Mouse (Mus musculus): ENCODE measurements around the gene Zfp334.

Gene Zfp334

DNA sequence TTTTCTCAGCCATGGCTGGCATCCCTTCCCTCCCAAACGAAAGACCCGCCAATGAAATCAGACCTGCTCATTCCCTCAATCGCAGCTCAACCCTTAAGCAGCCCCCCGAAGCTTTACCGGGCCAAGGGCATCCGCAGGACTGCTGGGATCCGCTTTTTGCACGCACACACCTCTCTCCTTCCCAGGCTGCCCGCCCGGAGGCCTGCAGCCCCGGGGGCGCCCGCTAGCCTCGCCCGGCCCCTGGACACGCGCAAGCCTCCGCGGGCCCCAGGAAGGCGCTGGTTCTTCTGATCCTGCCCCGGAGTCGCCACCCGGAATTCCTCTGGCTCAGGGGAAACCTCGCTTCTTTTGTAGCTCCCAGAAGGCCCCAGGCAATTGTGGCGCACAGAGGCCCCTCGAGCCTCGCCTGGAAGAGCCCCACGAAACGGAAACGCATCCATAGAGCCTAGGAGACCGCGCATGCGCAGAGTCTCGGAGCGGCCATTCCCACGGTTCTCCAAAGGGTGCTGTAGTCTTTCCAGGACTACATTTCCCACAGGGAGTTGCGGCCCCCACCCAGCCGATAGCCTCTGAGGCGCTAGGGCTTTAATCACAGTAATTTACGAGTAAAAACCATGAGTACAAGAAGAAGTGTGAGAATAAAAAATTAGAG, at the start of gene Zfp334:
Gene Zfp334, minus strand, starts transcription at position 416 of the 652 bp plus-strand sequence.
- DNase-seq (ENCODE audit: low spot score in 2 of 2), result peak; percentile 97 to 98

DNA sequence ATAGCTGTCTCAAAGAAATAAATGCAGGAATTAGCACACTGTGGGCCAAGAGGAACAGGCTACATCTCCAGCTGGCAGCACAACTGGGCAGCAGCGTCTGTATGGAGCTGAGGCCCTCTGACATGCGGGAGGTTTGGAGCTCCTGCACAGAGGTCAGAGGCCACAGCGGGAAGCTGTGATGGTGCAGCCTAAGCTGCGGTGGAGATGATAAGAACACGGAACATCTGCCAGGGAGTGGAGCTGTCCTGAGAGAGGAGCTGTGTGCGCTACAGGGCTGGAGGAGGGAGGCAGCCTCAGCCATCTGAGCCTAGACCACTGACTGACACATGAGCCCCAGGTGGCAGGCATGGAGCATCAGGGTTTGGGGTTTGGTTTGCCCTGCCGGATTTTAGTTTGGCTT, 40.6 kb upstream of the Zfp334 start:
- DNase-seq (ENCODE audit: low spot score in 2 of 2), result no peak

DNA sequence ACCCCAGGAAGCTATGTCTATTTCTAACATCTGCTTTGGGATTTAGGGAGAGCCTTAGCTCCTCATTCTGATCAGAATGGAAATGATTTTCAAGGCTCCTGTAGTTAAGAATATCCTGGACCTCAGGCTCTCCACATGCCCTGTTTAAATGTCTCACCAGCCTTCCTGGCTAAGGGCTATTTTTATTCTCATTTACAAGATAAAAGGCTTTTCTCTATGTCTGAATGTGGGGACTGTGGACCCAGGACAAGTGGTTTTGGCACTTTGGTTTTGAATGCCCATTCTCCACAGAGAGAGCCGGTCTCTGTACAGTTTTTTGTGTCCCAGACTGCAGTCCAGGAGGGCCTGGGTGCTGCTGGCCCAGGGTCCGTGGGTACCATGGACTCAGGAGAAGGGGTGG, 32.1 kb upstream of the Zfp334 start:
- DNase-seq (ENCODE audit: low spot score in 2 of 2), result no peak

DNA sequence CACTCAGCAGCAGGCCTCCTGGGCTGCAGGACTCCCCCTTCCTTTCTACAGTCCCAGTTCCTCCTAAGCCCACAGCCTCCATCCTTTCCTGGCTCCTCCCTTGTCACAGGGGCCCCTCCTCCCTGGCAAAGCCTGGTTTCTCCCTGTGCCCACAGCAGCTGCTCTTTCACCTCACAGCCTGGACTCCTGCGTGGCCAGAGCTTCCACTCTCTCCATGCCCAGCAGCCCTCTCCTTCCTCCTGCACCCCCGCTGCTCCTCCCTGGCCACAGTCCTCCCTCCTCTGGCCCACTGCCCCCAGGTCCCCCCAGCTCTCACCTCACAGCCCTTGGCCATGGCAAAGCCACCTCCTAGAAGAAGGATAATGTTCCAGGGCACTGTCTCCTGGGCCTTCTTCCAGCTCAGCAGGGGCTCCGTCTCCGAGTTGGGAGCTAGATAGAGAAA, 31.6 kb upstream of the Zfp334 start:
- DNase-seq (ENCODE audit: low spot score in 2 of 2), result no peak

DNA sequence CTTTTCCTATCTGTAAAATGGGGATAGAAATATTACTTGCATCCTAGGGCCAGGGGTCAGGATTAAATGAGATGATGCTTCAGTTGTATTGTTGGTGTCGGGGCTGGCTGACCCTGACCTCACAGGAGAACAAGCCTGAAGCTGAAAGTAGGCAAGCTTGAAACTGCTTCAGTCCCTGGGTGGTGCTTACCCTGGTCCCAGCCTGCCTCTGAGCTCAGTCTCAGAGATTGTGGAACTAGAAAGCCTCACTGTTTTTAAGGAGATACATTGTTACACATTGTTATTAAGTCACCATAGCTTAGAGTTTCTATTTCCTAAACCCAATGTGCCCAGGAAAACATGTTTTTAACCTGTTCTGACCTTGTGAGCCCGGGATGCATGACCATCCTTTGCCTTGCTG, 30.5 kb upstream of the Zfp334 start:
- no peak for DNase-seq (ENCODE audit: low spot score in 2 of 2)

DNA sequence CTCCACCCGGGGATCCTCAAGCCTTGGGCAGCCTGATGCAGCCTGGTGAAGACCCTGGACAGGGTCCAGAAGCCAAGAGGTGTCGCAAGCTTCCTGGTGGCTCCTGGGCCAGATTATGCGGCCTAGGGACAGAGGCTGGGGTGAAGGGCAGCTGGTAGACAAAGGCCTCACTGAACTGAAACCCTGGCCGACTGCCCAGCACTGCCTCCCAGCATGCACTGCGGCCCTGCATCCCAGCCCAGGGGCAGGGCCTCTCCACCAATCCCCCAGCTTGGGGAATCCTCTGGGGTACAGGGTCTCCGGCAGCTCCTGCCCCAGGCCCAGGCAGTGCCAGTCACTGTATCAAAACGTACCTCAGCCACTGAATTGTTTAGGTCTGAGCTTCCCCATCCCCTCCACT, 29.2 kb upstream of the Zfp334 start:
- peak; percentile 58 to 75 for DNase-seq (ENCODE audit: low spot score in 2 of 2)

DNA sequence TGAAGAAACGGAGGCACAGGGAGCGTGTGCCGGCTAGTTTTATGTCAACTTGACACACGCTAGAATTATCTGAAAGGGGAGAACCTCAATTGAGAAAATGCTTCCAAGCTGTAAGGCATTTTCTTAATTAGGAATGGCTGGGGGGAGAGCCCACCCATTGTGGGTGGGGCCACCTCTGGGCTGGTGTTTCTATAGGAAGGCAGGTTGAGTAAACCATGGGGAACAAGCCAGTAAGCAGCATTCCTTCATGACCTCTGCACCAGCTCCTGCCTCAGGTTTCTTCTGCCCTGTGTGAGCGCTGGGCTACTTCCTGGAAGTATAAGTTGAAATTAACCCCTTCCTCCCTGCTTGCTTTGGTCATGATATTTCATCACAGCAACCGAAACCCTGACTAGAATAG, 27.7 kb upstream of the Zfp334 start:
- no peak for DNase-seq (ENCODE audit: low spot score in 2 of 2)

DNA sequence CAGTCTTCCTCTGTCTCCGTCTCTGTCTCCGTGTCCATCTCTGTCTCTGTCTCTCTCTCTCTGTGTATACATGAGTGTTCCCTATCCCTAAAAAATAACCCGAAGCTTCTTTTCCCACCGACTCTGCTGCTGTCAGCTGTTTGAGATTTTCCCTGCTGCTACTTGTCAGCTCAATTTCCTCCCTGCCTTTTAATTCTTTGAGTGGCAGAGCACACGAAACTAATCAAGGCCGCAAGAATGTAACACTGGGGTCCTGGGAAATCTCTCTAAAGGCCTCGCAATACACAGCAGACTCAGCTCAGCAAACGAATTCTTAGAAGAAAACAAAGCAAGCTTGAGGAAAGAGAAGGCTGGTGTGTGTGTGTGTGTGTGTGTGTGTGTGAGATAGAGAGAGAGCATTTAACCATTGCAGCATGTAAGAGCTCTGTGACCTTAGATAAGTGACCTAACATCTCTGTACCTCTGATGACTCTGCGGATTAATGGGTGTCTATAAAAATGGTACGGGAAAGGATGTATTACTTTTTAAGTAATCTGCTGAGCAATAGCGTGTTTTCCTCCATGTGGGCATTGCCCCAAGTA, 27.2 kb upstream of the Zfp334 start:
- DNase-seq (ENCODE audit: low spot score in 2 of 2), result no peak

DNA sequence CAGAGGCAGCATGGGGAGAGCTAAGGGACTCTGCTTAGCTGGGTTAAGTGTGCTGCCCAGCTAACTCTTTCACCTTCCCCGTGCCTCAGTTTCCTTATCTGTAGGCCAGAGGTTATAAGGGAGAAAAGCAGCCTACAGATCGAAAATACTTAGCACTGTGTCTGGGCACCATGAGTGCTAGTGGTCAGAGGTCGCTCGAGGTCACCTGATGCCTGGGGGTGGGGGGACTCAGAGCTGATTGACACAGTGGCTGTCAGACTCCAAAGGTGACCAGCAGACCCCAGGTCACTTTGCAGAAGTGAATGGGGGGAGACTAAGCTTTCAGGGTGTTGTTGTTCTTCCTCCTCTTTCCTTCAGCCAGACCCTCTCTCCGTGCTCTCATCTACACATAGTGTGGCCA, 26.3 kb upstream of the Zfp334 start:
- DNase-seq (ENCODE audit: low spot score in 2 of 2), result no peak

DNA sequence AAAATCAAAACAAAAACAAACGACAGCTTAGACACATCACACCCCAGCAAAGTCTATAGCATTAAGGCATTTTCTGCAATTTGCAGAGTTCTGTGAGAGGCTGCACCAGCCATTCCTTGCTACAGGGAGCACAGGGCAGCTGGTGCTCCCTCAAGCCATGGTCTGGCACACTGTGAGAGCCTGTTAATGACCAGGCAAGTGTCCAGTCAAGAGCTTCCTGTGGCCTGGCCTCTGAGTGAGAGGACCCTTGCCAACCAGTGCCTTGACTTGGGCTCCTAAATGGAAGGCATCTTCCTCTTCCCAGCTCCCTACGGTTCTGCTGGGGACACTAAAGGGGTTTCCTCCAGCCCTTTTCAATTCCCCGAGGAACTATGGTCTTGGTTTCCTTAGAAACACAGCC, 25.8 kb upstream of the Zfp334 start:
- no peak for DNase-seq (ENCODE audit: low spot score in 2 of 2)

DNA sequence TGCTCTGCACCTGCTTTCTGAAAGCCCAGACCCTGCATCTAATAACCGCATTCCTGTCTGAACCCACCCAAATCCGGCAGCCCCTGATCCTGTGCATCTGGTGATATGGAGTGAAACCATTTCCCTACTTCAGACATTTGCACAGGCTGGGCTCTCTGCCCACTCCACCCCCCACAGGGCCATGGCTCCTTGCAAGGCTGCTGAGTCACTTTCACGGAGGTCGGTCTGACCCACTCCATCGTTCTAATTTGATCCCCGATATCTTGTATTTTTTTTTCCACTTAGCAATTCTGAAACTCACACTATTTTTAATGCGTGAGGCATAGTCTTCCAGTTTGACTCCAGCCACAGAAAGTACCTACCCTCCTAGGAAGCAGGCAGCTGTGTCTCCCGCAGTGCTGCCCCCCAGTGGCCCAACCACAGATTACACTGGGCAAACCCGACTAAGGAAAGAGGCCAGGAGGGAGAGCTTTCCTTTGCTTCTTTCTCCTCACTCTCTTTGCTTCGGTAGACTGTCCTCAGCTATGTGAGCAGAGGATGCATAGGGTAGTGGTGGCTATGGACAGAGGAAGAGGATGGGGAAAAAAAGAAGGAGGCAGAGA, 19.7 kb upstream of the Zfp334 start:
- peak; percentile 73 to 83 for DNase-seq (ENCODE audit: low spot score in 2 of 2)

DNA sequence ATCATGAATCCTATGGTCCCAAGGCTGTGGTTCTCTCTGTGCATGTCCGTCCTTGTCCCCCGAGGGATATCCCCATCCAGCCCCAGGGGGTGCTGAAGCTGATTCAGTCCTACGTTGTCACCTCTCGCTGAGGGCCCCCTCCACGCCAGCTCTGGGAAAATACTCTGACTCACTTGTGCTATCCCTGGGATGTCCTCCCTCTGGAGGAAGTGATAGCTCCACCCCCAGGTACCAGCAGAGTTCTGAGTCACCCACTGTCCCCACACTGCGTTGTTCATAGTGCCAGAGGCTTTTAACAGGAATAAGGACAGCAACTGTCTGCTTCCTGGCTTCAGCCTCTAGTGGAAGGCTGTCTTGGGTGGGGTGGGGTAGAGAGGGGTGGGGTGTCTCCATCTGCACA, 17.3 kb upstream of the Zfp334 start:
- peak; percentile 69 to 79 for DNase-seq (ENCODE audit: low spot score in 2 of 2)

DNA sequence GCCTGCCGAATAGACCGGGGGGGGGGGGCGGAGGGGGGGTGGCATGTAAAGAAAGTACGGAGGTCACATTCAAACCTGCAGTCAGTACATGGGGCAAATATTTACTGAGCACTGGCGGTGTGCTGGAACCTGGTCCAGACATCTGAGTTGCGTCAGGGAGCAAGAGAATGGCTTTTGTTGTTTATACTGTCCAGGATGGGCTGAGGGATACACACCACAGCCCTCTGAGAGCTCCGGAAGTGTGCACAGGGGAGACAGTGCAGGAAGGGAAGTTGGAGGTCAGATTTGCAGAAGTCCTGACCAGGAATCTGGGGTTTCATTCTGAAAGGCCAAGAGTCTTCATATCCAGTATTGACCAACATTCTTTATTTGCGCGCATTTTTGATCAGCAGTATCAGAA, 16.9 kb upstream of the Zfp334 start:
- DNase-seq (ENCODE audit: low spot score in 2 of 2), result no peak

DNA sequence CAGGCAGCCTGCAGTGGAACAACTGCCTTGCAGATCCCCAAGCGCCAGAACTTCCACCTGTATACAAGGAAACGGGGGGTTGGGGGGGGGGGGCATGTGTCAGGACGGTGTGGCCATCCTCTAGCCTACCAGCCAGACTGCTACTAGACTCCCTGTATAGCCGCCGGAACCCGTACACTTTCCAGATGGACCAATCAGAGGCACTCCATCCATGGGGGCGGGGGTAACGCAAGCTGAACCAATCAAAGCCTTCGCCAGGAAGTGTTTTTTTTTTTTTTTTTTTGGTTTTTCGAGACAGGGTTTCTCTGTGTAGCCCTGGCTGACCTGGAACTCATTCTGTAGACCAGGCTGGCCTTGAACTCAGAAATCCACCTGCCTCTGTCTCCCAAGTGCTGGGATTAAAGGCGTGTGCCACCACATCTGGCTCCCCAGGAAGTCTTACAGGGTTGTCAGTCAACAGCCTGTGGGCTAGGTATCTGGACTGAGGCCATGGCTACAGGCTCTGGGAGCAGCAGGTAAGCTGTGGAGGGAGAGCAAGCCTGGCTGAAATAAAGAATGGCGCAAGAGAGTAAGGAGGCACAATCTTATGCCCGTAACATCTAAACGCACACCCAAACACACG, 10.2 kb upstream of the Zfp334 start:
- DNase-seq (ENCODE audit: low spot score in 2 of 2), result no peak

DNA sequence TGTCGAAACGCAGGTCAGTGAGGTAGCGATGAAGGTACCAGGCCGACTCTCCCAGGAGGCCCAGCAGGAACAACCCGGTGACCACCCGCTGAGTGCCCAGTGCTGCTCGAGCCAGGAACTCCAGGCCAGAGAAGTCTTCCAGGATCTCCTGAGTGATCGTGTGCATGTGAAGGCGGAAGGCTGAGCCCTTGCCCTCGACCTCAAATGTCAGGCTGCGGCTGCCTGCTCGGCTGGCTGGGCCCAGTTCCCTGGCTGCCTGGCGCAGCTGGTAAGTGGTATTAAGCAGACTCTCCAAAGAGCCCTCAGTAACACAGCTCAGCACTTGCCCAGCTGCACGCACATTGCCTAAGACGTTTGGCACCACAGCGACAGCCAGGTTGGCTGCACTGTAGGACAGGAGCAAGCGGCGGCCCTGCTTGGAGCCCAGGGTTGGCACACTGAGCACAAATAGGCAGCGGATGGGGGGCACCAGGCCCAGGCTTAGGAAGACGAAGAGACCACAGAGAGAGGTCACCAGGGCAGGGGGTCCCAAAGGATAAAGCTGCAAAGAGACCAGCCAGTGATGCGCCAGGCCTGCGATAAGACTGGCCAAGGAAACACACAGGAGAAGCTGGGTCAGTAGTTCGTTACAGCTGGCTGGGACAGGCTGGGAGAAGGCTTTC, 9.6 kb upstream of the Zfp334 start:
- no peak for DNase-seq (ENCODE audit: low spot score in 2 of 2)

DNA sequence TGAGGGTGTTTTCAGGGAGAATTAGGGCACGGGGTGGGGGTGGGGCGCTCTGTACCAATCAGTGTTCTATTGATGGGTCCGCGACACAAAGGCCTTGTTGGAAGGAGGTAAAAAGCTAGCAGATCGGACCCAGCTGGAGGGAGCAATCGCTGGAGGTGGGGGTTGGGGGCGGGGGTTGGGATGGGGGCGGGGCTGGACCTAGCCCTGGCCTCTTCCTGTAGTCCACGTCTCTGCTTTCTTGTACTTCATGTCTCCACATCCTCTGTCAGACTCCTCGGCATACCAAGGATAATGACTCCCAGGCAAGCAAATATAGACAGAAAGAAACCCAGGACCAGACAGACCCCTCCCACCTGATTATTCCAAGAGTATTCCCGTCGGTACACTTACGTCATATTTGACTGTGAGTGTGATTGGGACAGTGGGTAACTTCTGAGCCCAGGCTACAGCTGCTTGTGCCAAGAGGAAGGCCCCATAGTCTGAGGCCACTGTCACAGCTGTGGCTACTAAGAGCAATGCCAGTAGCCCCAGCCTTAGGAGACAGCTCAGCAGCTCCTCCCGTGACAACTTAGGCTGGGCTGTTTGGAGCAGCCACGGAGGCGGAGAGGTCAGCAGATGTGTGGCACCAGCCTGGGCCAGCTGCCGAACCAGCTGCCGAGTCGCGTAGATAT, 8.9 kb upstream of the Zfp334 start:
- no peak for DNase-seq (ENCODE audit: low spot score in 2 of 2)

DNA sequence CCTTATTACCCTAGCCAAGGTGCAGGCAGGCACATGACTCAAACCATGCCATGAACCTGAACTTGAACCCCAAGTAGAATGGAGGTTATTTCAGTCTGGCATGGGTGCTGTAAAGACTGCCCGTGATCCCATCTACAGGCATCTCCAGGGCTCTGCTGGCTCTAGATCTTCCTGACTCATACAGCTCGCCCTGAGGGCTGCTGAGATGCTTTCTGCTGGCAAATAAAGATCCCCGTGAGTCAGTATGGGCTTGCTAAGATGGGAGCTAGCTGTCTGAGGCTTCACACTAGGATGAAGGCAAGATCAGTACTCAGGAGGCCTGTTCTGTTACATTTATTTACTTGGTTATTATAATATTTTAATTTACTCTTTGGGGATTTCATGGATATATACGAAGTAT, 4.1 kb upstream of the Zfp334 start:
- peak in 1 of 2 experiments; percentile 24 for DNase-seq (ENCODE audit: low spot score in 2 of 2)

DNA sequence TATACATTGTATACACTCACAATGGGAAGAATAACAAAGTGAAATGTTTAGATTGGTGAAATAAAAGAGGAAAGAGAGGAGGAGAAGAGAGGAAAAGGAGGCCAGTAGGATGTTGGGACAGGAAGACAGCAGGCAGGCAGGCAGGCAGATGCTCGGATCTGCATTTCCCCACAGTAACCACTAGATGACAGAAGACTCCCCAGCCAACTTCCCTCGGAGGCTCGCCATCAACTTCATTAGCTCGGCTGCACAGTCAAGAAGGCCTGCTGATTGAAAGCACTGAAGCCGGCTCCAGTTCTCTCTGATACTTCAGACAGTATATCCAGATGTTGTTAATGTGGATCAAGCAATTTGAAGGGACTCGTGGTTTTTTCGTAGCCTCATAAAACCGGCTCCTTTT, 3.5 kb upstream of the Zfp334 start:
- peak; percentile 52 to 67 for DNase-seq (ENCODE audit: low spot score in 2 of 2)

DNA sequence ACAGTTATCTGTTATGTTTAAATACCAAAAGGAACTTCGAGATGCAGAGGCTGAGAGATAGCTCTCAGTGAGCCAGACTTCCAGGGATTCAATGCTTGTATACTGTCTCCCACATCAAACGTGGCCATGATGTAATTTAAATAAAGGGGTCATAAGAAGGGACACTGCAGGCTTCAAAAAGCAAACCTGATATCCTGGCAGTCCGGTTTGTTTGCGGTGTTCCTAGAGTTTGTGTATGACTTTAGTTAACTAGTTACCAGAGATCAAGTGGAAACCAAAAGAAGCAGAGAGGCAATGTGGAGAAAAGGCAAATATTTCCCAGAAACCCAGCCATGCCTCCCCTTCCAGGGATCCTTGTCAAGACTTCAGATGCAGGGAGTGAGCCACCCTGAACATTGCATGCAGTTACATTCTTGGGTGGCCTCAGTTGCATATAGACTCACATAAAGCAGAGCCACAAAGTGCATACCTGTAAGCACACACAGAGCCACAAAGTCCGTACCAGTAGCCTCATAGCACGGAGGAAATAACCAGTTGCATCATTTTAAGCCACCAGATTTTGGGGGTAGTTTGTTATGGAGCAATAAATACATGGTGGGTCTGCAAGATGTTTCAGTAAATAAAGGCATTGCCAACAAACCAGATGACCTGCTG, 1.4 kb upstream of the Zfp334 start:
- no peak for DNase-seq (ENCODE audit: low spot score in 2 of 2)

DNA sequence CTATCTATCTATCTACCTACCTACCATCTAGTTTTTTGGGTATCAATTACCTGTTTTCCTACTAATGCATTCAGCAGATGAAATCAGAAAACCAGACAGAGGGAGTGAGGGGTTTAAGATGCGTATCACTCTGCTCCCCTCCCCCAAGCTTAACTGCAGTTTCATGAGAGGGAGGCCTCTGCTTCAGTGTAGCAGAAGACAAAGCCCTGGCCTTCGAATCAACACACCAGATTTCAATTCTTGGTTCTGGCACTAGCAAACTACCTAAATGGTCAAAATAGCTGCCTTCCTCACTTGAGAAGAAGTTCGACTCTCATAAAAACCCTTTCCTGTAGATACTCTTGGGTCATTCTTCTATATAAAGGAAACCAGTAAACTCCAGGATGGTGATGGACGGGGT, 689 bp downstream of the Zfp334 start:
- no peak for DNase-seq (ENCODE audit: low spot score in 2 of 2)

DNA sequence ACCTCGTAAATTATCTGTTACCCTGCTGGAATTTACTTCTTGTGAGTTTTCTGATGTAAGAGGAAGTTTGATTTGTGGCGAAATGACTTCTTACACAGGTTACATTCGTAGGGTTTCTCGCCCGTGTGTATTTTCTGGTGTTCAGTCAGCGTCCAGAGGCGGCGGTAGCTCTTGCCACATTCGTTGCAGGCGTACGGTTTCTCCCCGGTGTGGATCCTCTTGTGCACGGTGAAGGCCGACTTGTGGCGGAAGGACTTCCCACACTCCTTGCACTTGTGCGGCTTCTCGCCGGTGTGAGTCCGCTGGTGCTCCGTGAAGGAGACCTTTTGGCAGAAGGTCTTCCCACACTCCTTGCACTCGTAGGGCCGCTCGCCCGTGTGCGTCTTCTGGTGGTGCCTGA, 8.0 kb downstream of the Zfp334 start:
- DNase-seq (ENCODE audit: low spot score in 2 of 2), result no peak
